Mouse (Mus musculus) neural tube, embryonic 10.5 days (tissue): Measurements from ENCODE around the gene Ptch1.

Experiments
- DNase-seq: peaks from one replicate; pipeline ENCODE4 v3.0.0-alpha.2; 2017; ENCODE audit warnings: low spot score; ENCODE audit errors: extremely low spot score

Ptch1 gene

DNA sequence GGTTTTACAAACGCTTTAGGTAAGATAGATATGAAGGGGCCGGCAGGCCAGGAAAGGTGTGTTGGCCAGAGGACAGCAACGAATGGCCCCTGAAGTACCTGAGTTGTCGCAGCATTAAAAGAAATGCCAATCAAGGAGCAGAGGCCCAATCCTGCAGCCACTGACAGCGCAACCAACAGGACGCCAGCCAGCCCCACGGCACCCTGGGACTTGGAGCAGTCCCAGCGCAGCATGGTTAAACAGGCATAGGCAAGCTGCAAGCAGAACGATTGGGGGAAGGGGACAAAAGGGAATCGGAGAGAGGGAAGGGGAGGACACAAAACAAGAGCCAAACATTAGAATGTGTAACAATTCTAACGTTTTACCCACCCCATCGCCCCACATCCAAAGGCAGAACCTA is 32.8 kb downstream of the Ptch1 start:
- no peak for DNase-seq

- DNase-seq: no peak
These were observed 38.4 kb downstream of the Ptch1 start for GRCm38 (mm10) chr13:63534981-63535380.

GRCm38 (mm10) chr13:63530857-63531256 is 42.5 kb downstream of the Ptch1 start:
- DNase-seq: no peak

- no peak for DNase-seq
These were observed 43.0 kb downstream of the Ptch1 start for GRCm38 (mm10) chr13:63530371-63530764.

- no peak for DNase-seq
These were observed 43.6 kb downstream of the Ptch1 start for GRCm38 (mm10) chr13:63529602-63530370.

DNA sequence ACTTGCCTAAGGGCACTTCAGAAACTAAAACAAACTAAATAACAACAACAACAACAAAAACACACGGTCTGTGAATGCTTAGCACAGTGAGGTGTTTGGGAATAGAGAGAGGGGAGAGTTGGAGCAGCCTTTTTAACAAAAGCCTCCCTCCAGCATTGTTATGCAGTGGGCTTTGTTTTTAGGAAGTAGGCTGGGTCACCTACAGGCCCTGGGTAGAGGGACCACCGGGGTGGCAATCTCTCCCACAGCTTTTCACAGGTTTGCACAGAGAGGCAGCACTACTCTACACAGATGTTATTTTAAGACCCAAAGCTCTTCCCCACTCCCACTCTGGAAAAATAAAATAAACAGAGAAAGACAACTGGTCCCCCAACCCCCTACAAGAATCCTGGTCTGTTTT is 44.5 kb downstream of the Ptch1 start:
- no peak for DNase-seq

GRCm38 (mm10) chr13:63528164-63528675 is 45.2 kb downstream of the Ptch1 start:
- DNase-seq: peak; percentile 62

GRCm38 (mm10) chr13:63525571-63526197 is 47.7 kb downstream of the Ptch1 start:
- no peak for DNase-seq

DNA sequence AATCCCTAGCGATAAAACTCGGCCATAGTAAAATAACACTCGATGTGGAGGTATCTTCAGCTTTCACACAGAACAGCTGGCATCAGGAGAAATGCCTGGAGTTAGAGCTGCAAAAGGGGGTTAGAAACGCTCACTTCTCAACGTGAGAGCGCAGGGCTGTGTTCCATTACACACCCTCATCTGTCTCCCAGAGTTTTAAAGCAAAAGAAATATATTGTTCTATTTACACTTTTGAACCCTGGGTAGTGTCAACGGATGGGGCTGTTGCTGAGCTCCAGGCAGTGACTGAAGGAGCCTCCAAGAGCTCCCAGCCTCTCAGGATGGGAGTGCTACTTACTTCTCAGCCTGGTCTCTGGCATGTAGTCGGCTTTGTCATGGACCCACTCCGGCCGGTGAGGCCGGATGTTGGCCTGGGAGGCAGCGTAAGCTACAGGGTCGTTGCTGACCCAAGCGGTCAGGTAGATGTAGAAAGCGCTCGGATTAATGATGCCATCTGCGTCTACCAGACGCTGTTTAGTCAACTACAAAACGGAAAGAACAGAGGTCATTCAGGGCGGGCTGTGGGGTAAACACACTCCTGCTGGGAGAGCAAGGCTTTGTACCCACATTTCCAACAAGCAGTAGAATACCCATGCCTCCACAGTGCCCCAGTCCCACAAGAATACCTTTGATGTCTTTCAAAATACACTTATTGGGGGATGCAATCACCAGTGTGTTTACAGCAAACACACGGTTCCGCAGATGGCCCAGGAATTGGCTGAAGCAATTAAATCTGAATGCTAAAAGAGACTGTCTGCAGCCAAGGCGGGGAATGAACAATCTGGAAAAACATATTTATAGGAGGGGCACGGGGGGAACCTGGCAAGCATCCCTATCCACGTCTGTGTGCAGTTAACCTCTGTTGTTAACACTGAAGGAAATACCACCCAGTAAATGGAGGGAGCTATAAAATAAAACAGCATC is 48.5 kb downstream of the Ptch1 start:
- DNase-seq: no peak

- no peak for DNase-seq
These were observed 49.3 kb downstream of the Ptch1 start for GRCm38 (mm10) chr13:63524061-63524460.

DNA sequence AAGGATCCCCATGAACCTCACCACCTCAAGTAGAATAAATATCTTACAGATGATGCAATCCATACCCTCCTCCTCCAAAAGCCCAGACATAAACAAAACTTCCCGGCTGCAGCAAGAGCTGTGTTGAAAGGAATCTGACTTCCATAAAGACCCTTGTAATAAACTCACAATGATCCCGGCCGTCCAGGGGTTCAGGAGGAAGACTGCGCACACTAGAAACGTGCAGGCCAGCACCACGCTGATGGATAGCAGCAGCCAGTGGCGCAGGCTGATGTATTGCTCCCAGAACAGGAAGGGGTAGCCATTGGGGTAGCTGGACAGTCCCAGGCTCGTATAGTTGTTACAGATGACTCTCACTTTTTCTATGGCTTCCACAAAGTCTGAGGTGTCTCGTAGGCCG is 50.6 kb downstream of the Ptch1 start:
- no peak for DNase-seq

- DNase-seq: no peak
These were observed 53.3 kb downstream of the Ptch1 start for GRCm38 (mm10) chr13:63520110-63520509.

DNA sequence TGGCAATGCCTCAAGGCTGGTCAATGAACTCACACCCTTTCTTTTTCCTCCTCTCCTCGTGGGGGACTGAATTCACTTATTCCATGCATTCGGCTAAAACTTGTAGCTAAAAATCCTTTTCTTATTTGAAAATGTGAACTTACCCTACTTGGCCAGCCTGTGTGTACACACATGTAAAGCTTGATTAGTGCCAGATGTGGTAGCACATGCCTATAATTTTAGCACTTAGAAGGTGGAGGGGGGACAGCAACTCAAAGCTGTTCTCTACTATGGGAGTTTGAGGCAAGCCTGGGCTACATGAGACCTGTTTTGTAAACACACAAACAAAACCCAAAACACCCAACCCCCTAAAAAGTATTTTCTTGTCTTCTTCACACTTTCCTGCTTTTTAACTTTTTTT is 56.9 kb downstream of the Ptch1 start:
- DNase-seq: no peak

- no peak for DNase-seq
These were observed 57.9 kb downstream of the Ptch1 start for GRCm38 (mm10) chr13:63515542-63515941.

GRCm38 (mm10) chr13:63514931-63515360 is 58.5 kb downstream of the Ptch1 start:
- no peak for DNase-seq

DNA sequence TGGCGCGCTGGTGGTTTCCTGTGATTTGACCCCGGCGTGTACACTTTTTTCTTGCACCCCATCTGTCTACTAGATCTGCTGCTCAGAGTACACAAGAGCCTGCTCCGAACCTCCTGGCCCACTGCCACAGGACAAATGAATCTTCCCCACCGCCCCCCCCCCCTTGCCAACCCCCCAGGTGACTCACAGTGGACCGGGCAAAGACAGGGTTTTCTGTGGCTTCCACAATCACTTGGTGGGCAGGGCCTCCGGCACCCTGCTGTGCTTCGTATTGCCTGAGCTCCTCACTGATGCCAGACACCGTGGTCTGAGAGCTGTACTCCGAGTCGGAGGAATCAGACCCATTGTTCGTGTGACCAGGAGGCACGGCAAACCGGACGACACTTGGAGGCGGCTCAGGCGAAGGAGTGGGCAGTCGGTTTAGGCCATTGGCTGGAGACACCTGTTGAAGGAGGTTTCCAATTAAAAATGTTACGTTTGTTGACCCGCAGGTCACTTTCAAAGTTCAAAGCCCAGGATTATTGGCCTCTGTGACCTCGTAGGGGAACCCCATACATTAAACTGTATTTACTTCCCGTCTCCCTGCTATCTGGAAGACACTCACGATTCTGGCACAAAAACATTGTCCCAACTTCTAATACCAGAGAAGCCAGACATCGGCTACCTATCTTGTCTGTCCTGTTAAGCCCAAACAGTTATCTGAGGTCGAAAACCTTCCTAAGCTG is 59.9 kb downstream of the Ptch1 start:
- no peak for DNase-seq

DNA sequence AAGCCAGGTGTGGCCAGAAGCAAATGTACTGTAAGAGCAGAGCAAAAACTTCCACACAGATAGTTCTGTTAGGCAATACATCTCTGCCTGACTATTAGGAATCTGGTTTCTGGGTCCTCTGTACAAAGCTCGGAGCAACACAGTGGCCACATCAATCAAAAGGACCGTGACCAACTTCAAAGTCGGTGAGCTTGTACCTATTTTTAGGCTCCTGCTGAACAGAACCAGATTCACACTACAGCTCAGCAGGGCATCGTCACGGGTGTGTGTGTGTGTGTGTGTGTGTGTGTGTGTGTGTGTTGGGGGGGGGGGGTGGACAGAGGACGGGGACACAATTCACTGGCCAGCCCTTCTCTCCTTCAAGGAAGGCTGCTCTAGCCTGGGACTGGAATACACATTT is 61.0 kb downstream of the Ptch1 start:
- DNase-seq: peak; percentile 53

- DNase-seq: no peak
These were observed 65.6 kb downstream of the Ptch1 start for GRCm38 (mm10) chr13:63507821-63508220.

GRCm38 (mm10) chr13:63507001-63507556 is 66.3 kb downstream of the Ptch1 start:
- DNase-seq: no peak

DNA sequence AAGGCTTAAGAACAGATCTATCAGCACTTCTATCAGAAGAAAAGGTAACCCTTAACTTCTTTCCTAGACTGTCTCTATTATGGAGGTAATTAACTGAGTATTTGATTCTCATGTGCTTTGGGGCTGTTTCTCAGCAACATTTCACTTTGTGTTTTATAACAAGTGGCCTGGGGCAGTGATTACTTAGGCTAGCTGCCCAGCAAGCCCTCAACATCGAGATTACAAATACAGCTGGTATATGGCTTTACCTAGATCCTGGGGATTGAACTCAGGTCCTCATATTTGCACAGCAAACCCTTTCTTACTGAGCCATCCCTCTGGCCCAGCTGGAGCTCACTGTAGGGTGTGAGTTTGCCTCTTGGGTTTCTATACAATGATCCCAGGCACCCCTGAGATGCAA is 67.0 kb downstream of the Ptch1 start:
- no peak for DNase-seq

GRCm38 (mm10) chr13:63502391-63502790 is 71.0 kb downstream of the Ptch1 start:
- no peak for DNase-seq
